11 mouse cellular contexts compared by ENCODE assay signal in genomic region chr13:20041169-20041830, GRCm38 (mm10). TPM values are rescaled to one million over a fixed set of nuclear protein-coding genes. Genes with fewer than 3 reads are reported as not detected.
DNase-seq lines count a peak whose midpoint lies in the region; ATAC-seq and TF ChIP-seq lines count a peak whose summit lies in the region.
"Had no signal": no experiment of that assay in that cellular context is flagged by ENCODE, and none has a peak within 500 bp of the region (broad histone marks: within the 10 kb centered on the region; RNA-seq: fewer than 3 reads in every experiment).

No protein-coding gene starts in this region.

- ATAC-seq in hindbrain, postnatal 0 days = peak; percentile 71
- ATAC-seq in neural tube, embryonic 15.5 days (ENCODE audit: low FRiP score) = peak; percentile 64
- ATAC-seq in heart, embryonic 12.5 days (ENCODE audit: insufficient number of reproducible peaks, low FRiP score) = no peak
- ATAC-seq: liver, postnatal 0 days had no signal

- H3K4me3 ChIP-seq in layer of hippocampus, adult 2 months = no peak overlapping the region
- no peak overlapping the region for H3K4me3 ChIP-seq in embryonic facial prominence, embryonic 10.5 days
- no peak overlapping the region for H3K4me3 ChIP-seq in hindbrain, postnatal 0 days (ENCODE audit: low read length)
- no peak overlapping the region for H3K4me3 ChIP-seq in neural tube, embryonic 15.5 days (replicated peaks)
- H3K4me3 ChIP-seq in heart, embryonic 12.5 days = no peak overlapping the region

- DNase-seq in layer of hippocampus, adult 2 months (ENCODE audit: low spot score in 2 of 2) = no peak
- DNase-seq in layer of hippocampus, adult 9-10 months (ENCODE audit: low spot score) = no peak
- no peak for DNase-seq in embryonic facial prominence, embryonic 10.5 days (ENCODE audit: low spot score)
- DNase-seq in hindbrain, postnatal 0 days (ENCODE audit: low spot score) = peak; percentile 39
- no peak for DNase-seq in kidney, postnatal 4 days
- no peak for DNase-seq in adrenal gland, postnatal 4 days (ENCODE audit: low spot score in 2 of 2)
- DNase-seq: cerebellum, postnatal 36 days; gastrocnemius, postnatal 36 days; liver, postnatal 0 days had no signal

- no peaks in the 10 kb centered on the region for H3K4me1 ChIP-seq in embryonic facial prominence, embryonic 10.5 days
- H3K4me1 ChIP-seq in hindbrain, postnatal 0 days (ENCODE audit: insufficient read depth, low read length) = no peaks in the 10 kb centered on the region
- no peaks in the 10 kb centered on the region for H3K4me1 ChIP-seq in neural tube, embryonic 15.5 days
- no peaks in the 10 kb centered on the region for H3K4me1 ChIP-seq in heart, embryonic 12.5 days (replicated peaks)

- no peak overlapping the region for H3K4me2 ChIP-seq in hindbrain, postnatal 0 days (ENCODE audit: low read depth, low read length)
- H3K4me2 ChIP-seq in neural tube, embryonic 15.5 days = no peak overlapping the region
- H3K4me2 ChIP-seq in heart, embryonic 12.5 days = no peak overlapping the region

- H3K9ac ChIP-seq in hindbrain, postnatal 0 days (replicated peaks; ENCODE audit: low read length) = no peak overlapping the region
- H3K9ac ChIP-seq in neural tube, embryonic 15.5 days (replicated peaks) = no peak overlapping the region
- no peak overlapping the region for H3K9ac ChIP-seq in heart, embryonic 12.5 days
- H3K9ac ChIP-seq: liver, postnatal 0 days had no signal

- H3K9me3 ChIP-seq in embryonic facial prominence, embryonic 10.5 days = no peaks in the 10 kb centered on the region
- no peaks in the 10 kb centered on the region for H3K9me3 ChIP-seq in hindbrain, postnatal 0 days (ENCODE audit: low read length)
- no peaks in the 10 kb centered on the region for H3K9me3 ChIP-seq in neural tube, embryonic 15.5 days (replicated peaks)
- H3K9me3 ChIP-seq in heart, embryonic 12.5 days (replicated peaks) = no peaks in the 10 kb centered on the region

- H3K36me3 ChIP-seq in embryonic facial prominence, embryonic 10.5 days (replicated peaks) = no peaks in the 10 kb centered on the region
- no peaks in the 10 kb centered on the region for H3K36me3 ChIP-seq in hindbrain, postnatal 0 days (ENCODE audit: insufficient read depth, low read length)
- no peaks in the 10 kb centered on the region for H3K36me3 ChIP-seq in neural tube, embryonic 15.5 days
- no peaks in the 10 kb centered on the region for H3K36me3 ChIP-seq in heart, embryonic 12.5 days

- no peaks in the 10 kb centered on the region for H3K27me3 ChIP-seq in embryonic facial prominence, embryonic 10.5 days (replicated peaks; ENCODE audit: low read depth, poor library complexity, severe bottlenecking)
- H3K27me3 ChIP-seq in hindbrain, postnatal 0 days (ENCODE audit: insufficient read depth, low read length) = no peaks in the 10 kb centered on the region
- H3K27me3 ChIP-seq in neural tube, embryonic 15.5 days (replicated peaks) = no peaks in the 10 kb centered on the region
- no peaks in the 10 kb centered on the region for H3K27me3 ChIP-seq in heart, embryonic 12.5 days (replicated peaks)

- WGBS in embryonic facial prominence, embryonic 10.5 days = 6% methylated on average over 2 of the region's 2 CpGs
- WGBS in hindbrain, postnatal 0 days = 12% methylated on average over 2 of the region's 2 CpGs
- WGBS in neural tube, embryonic 15.5 days = 17% methylated on average over 2 of the region's 2 CpGs
- 23% methylated on average over 2 of the region's 2 CpGs for WGBS in heart, embryonic 12.5 days

- no peak for TF ChIP-seq CTCF in layer of hippocampus, adult 2 months (conservative IDR thresholded peaks at IDR 0.05)
- TF ChIP-seq CTCF in hindbrain, postnatal 0 days (IDR thresholded peaks at IDR 0.05; ENCODE audit: low read depth) = no peak

- peak overlapping the region; percentile 57 for H3K27ac ChIP-seq in layer of hippocampus, adult 2 months
- 0 out of 2 replicates have a peak overlapping the region, but pooled peaks have one; percentile 10 for H3K27ac ChIP-seq in embryonic facial prominence, embryonic 10.5 days (replicated peaks)
- H3K27ac ChIP-seq in hindbrain, postnatal 0 days = peak overlapping the region; percentile 11; the same call in 1 of the 2 replicates
- H3K27ac ChIP-seq in neural tube, embryonic 15.5 days (replicated peaks) = peak overlapping the region; percentile 51; the same call in 1 of the 2 replicates
- no peak overlapping the region for H3K27ac ChIP-seq in heart, embryonic 12.5 days (ENCODE audit: poor library complexity, severe bottlenecking)

RNA-seq across cellular contexts. Expression of gene Elmo1, which starts 49.1 kb away (rescaled TPM):
- total RNA-seq in layer of hippocampus, adult 2 months (2021) = 10 to 100 TPM; 27.4 to 27.9 TPM
- polyA plus RNA-seq in embryonic facial prominence, embryonic 10.5 days (2016; fragmentation: Nextera tagmentation; extraction: Ambion mirVana) = 9.0 and 9.8 TPM in 2 replicates
- total RNA-seq in hindbrain, postnatal 0 days (2014; rRNA removed) = 31.1 and 35.8 TPM in 2 replicates
- 37.4 and 37.5 TPM in 2 replicates for polyA plus RNA-seq in hindbrain, postnatal 0 days (2015; fragmentation: Nextera tagmentation; extraction: Ambion mirVana)
- 42.9 and 43.3 TPM in 2 replicates for polyA plus RNA-seq in neural tube, embryonic 15.5 days (2015; fragmentation: Nextera tagmentation; extraction: Ambion mirVana)
- polyA plus RNA-seq in heart, embryonic 12.5 days (2016; fragmentation: Nextera tagmentation; extraction: Ambion mirVana) = 8.8 and 9.4 TPM in 2 replicates
- 10 to 100 TPM; 26.2 to 28.2 TPM for total RNA-seq in adrenal gland, postnatal 4 days (2021)
